Mouse (Mus musculus) bone marrow macrophage, adult 2 months (primary cell): Measurements from ENCODE around the gene Csnk1g2.

Source experiments
- CTCF ChIP-seq: IDR thresholded peaks from 2 replicates; pipeline ENCODE4 v1.5.1; 2012; ENCODE audit warnings: low read depth, mild to moderate bottlenecking, low read length, moderate library complexity
- POLR2A ChIP-seq: IDR thresholded peaks from 2 replicates; pipeline ENCODE4 v1.6.1; 2012; ENCODE audit warnings: mild to moderate bottlenecking, low read depth, low read length, borderline replicate concordance

- TF ChIP-seq CTCF (no peak), POLR2A (no peak)
Measured at GRCm38 (mm10) chr10:80671251-80671650, 48.6 kb downstream of the Csnk1g2 start.
